Mouse (Mus musculus): ENCODE data around the gene Tcf7l2. TPM values are rescaled to one million over a fixed set of nuclear protein-coding genes. Genes with fewer than 3 reads are reported as not detected.

The Tcf7l2 gene
- 379 and 401 TPM in 2 replicates for polyA plus RNA-seq (2014; fragmentation: Nextera tagmentation; extraction: Ambion mirVana)

- Histone ChIP-seq H3K4me2 (peak within 1 kb of the TSS; percentile 75), H3K9ac (ENCODE audit: low read length) (peak within 1 kb of the TSS; percentile 96), H3K27me3 (ENCODE audit: control insufficient read depth, insufficient read depth, low read length) (no peaks in the 10 kb centered on the region), H3K9me3 (ENCODE audit: control insufficient read depth, low read length) (no peaks in the 10 kb centered on the region), H3K27ac (ENCODE audit: low read depth, low read length) (peak within 1 kb of the TSS; percentile 99), H3K4me1 (ENCODE audit: control insufficient read depth, insufficient read depth, low read length) (peaks cover 20% of the 10 kb centered on the region), H3K4me3 (ENCODE audit: low read depth, low read length) (peak within 1 kb of the TSS; percentile 97), H3K36me3 (ENCODE audit: control insufficient read depth, insufficient read depth, low read length) (no peaks in the 10 kb centered on the region)
- under 1% methylated on average over 36 of the region's 42 CpGs for WGBS
- ATAC-seq (ENCODE audit: low FRiP score): peak; percentile 92
- peak; percentile 99 for DNase-seq (ENCODE audit: low spot score, missing footprints)
Observed at GRCm38 (mm10) chr19:55741439-55741928, at the start of gene Tcf7l2. TSS of gene Tcf7l2 (plus strand) at chr19:55741820.

GRCm38 (mm10) chr19:55694651-55695050 is 47.0 kb upstream of the Tcf7l2 start:
- Histone ChIP-seq H3K36me3 (ENCODE audit: control insufficient read depth, insufficient read depth, low read length) (no peaks in the 10 kb centered on the region), H3K27me3 (ENCODE audit: control insufficient read depth, insufficient read depth, low read length) (peaks cover 7% of the 10 kb centered on the region; the same call in 1 of the 2 replicates), H3K9ac (ENCODE audit: low read length) (no peak overlapping the region), H3K4me2 (no peak overlapping the region), H3K27ac (ENCODE audit: low read depth, low read length) (no peak overlapping the region), H3K9me3 (ENCODE audit: control insufficient read depth, low read length) (no peaks in the 10 kb centered on the region), H3K4me3 (ENCODE audit: low read depth, low read length) (no peak overlapping the region), H3K4me1 (ENCODE audit: control insufficient read depth, insufficient read depth, low read length) (no peaks in the 10 kb centered on the region)
- WGBS: 15% methylated on average over 13 of the region's 13 CpGs
- DNase-seq (ENCODE audit: low spot score, missing footprints) (peak; percentile 81), ATAC-seq (ENCODE audit: low FRiP score) (no peak)

GRCm38 (mm10) chr19:55695418-55695817 is 46.2 kb upstream of the Tcf7l2 start:
- Histone ChIP-seq H3K9me3 (ENCODE audit: control insufficient read depth, low read length) (no peaks in the 10 kb centered on the region), H3K4me1 (ENCODE audit: control insufficient read depth, insufficient read depth, low read length) (no peaks in the 10 kb centered on the region), H3K4me2 (no peak overlapping the region), H3K36me3 (ENCODE audit: control insufficient read depth, insufficient read depth, low read length) (no peaks in the 10 kb centered on the region), H3K27me3 (ENCODE audit: control insufficient read depth, insufficient read depth, low read length) (peaks cover 7% of the 10 kb centered on the region; the same call in 1 of the 2 replicates), H3K27ac (ENCODE audit: low read depth, low read length) (no peak overlapping the region), H3K9ac (ENCODE audit: low read length) (no peak overlapping the region), H3K4me3 (ENCODE audit: low read depth, low read length) (no peak overlapping the region)
- DNase-seq (ENCODE audit: low spot score, missing footprints): peak; percentile 82
- WGBS: 81% methylated on average over 10 of the region's 10 CpGs
- no peak for ATAC-seq (ENCODE audit: low FRiP score)

GRCm38 (mm10) chr19:55698892-55699291 is 42.7 kb upstream of the Tcf7l2 start:
- Histone ChIP-seq H3K4me3 (ENCODE audit: low read depth, low read length) (no peak overlapping the region), H3K36me3 (ENCODE audit: control insufficient read depth, insufficient read depth, low read length) (no peaks in the 10 kb centered on the region), H3K4me2 (no peak overlapping the region), H3K9me3 (ENCODE audit: control insufficient read depth, low read length) (no peaks in the 10 kb centered on the region), H3K27ac (ENCODE audit: low read depth, low read length) (no peak overlapping the region), H3K27me3 (ENCODE audit: control insufficient read depth, insufficient read depth, low read length) (peaks cover 4% of the 10 kb centered on the region; the same call in 1 of the 2 replicates), H3K9ac (ENCODE audit: low read length) (no peak overlapping the region), H3K4me1 (ENCODE audit: control insufficient read depth, insufficient read depth, low read length) (no peaks in the 10 kb centered on the region)
- ATAC-seq (ENCODE audit: low FRiP score) (no peak), DNase-seq (ENCODE audit: low spot score, missing footprints) (peak; percentile 64)
- 84% methylated on average over 5 of the region's 5 CpGs for WGBS

- no peaks in the 10 kb centered on the region for H3K9me3 ChIP-seq (ENCODE audit: control insufficient read depth, low read length)
- H3K27me3 ChIP-seq (ENCODE audit: control insufficient read depth, insufficient read depth, low read length): no peaks in the 10 kb centered on the region
Observed at GRCm38 (mm10) chr19:55700214-55700568, 41.4 kb upstream of the Tcf7l2 start.

GRCm38 (mm10) chr19:55700569-55701282 is 40.9 kb upstream of the Tcf7l2 start:
- H3K4me1 ChIP-seq (ENCODE audit: control insufficient read depth, insufficient read depth, low read length): no peaks in the 10 kb centered on the region
- DNase-seq (ENCODE audit: low spot score, missing footprints) (no peak), ATAC-seq (ENCODE audit: low FRiP score) (no peak)
- no peaks in the 10 kb centered on the region for H3K27me3 ChIP-seq (ENCODE audit: control insufficient read depth, insufficient read depth, low read length)
- no peak overlapping the region for H3K4me3 ChIP-seq (ENCODE audit: low read depth, low read length)
- no peak overlapping the region for H3K4me2 ChIP-seq
- H3K9ac ChIP-seq (ENCODE audit: low read length): no peak overlapping the region
- H3K9me3 ChIP-seq (ENCODE audit: control insufficient read depth, low read length): no peaks in the 10 kb centered on the region
- no peak overlapping the region for H3K27ac ChIP-seq (ENCODE audit: low read depth, low read length)
- WGBS: 70% methylated on average over 11 of the region's 11 CpGs
- H3K36me3 ChIP-seq (ENCODE audit: control insufficient read depth, insufficient read depth, low read length): no peaks in the 10 kb centered on the region

More at GRCm38 (mm10) chr19:55700214-55700568, 41.4 kb upstream of the Tcf7l2 start:
- Histone ChIP-seq H3K36me3 (ENCODE audit: control insufficient read depth, insufficient read depth, low read length) (no peaks in the 10 kb centered on the region), H3K4me2 (no peak overlapping the region), H3K27ac (ENCODE audit: low read depth, low read length) (no peak overlapping the region), H3K4me1 (ENCODE audit: control insufficient read depth, insufficient read depth, low read length) (no peaks in the 10 kb centered on the region), H3K9ac (ENCODE audit: low read length) (no peak overlapping the region), H3K4me3 (ENCODE audit: low read depth, low read length) (no peak overlapping the region)
- ATAC-seq (ENCODE audit: low FRiP score): no peak
- peak; percentile 59 for DNase-seq (ENCODE audit: low spot score, missing footprints)
- 58% methylated on average over 6 of the region's 6 CpGs for WGBS

- no peak for DNase-seq (ENCODE audit: low spot score, missing footprints)
- no peak overlapping the region for H3K27ac ChIP-seq (ENCODE audit: low read depth, low read length)
- no peaks in the 10 kb centered on the region for H3K36me3 ChIP-seq (ENCODE audit: control insufficient read depth, insufficient read depth, low read length)
- 88% methylated on average over 9 of the region's 9 CpGs for WGBS
- no peak overlapping the region for H3K4me3 ChIP-seq (ENCODE audit: low read depth, low read length)
- H3K4me1 ChIP-seq (ENCODE audit: control insufficient read depth, insufficient read depth, low read length): no peaks in the 10 kb centered on the region
- no peaks in the 10 kb centered on the region for H3K27me3 ChIP-seq (ENCODE audit: control insufficient read depth, insufficient read depth, low read length)
- no peak overlapping the region for H3K4me2 ChIP-seq
- H3K9me3 ChIP-seq (ENCODE audit: control insufficient read depth, low read length): no peaks in the 10 kb centered on the region
- H3K9ac ChIP-seq (ENCODE audit: low read length): no peak overlapping the region
- ATAC-seq (ENCODE audit: low FRiP score): no peak
Observed at GRCm38 (mm10) chr19:55701283-55701633, 40.4 kb upstream of the Tcf7l2 start.

GRCm38 (mm10) chr19:55702081-55702480 is 39.5 kb upstream of the Tcf7l2 start:
- ATAC-seq (ENCODE audit: low FRiP score) (no peak), DNase-seq (ENCODE audit: low spot score, missing footprints) (peak; percentile 81)
- Histone ChIP-seq H3K9ac (ENCODE audit: low read length) (no peak overlapping the region), H3K4me2 (no peak overlapping the region), H3K27me3 (ENCODE audit: control insufficient read depth, insufficient read depth, low read length) (no peaks in the 10 kb centered on the region), H3K4me1 (ENCODE audit: control insufficient read depth, insufficient read depth, low read length) (no peaks in the 10 kb centered on the region), H3K4me3 (ENCODE audit: low read depth, low read length) (no peak overlapping the region), H3K9me3 (ENCODE audit: control insufficient read depth, low read length) (no peaks in the 10 kb centered on the region), H3K27ac (ENCODE audit: low read depth, low read length) (no peak overlapping the region), H3K36me3 (ENCODE audit: control insufficient read depth, insufficient read depth, low read length) (no peaks in the 10 kb centered on the region)
- 71% methylated on average over 4 of the region's 4 CpGs for WGBS

- ATAC-seq (ENCODE audit: low FRiP score) (no peak), DNase-seq (ENCODE audit: low spot score, missing footprints) (peak; percentile 47)
- Histone ChIP-seq H3K4me2 (no peak overlapping the region), H3K9me3 (ENCODE audit: control insufficient read depth, low read length) (no peaks in the 10 kb centered on the region), H3K9ac (ENCODE audit: low read length) (no peak overlapping the region), H3K27me3 (ENCODE audit: control insufficient read depth, insufficient read depth, low read length) (no peaks in the 10 kb centered on the region), H3K27ac (ENCODE audit: low read depth, low read length) (no peak overlapping the region), H3K4me3 (ENCODE audit: low read depth, low read length) (no peak overlapping the region), H3K36me3 (ENCODE audit: control insufficient read depth, insufficient read depth, low read length) (no peaks in the 10 kb centered on the region), H3K4me1 (ENCODE audit: control insufficient read depth, insufficient read depth, low read length) (no peaks in the 10 kb centered on the region)
- 92% methylated on average over 8 of the region's 8 CpGs for WGBS
Observed at GRCm38 (mm10) chr19:55702716-55703115, 38.9 kb upstream of the Tcf7l2 start.

Data from midbrain, embryonic 11.5 days (tissue).